Mouse (Mus musculus) erythroblast, embryonic 14.5 days (primary cell): ENCODE measurements around the gene Fbxl2.

ENCODE experiments used
- GATA1 ChIP-seq: IDR thresholded peaks from 2 replicates; pipeline ENCODE4 v1.6.1; 2012; ENCODE audit warnings: low read length, inconsistent platforms, mixed read lengths
- TAL1 ChIP-seq: IDR thresholded peaks from 3 replicates; pipeline ENCODE4 v1.6.1; 2012; ENCODE audit warnings: low read length, inconsistent platforms, mixed read lengths

- TF ChIP-seq GATA1 (no peak), TAL1 (no peak)
Observed at GRCm38 (mm10) chr9:113924883-113925282, 121.1 kb downstream of the Fbxl2 start.
